Mouse (Mus musculus): ENCODE results near the gene Dvl1. TPM values are rescaled to one million over a fixed set of nuclear protein-coding genes. Genes with fewer than 3 reads are reported as not detected.
A peak's percentile ranks its signal among the peaks of the same experiment; 100 is the strongest.

The Dvl1 gene
- polyA plus RNA-seq, 1 experiment: 184 TPM

DNA sequence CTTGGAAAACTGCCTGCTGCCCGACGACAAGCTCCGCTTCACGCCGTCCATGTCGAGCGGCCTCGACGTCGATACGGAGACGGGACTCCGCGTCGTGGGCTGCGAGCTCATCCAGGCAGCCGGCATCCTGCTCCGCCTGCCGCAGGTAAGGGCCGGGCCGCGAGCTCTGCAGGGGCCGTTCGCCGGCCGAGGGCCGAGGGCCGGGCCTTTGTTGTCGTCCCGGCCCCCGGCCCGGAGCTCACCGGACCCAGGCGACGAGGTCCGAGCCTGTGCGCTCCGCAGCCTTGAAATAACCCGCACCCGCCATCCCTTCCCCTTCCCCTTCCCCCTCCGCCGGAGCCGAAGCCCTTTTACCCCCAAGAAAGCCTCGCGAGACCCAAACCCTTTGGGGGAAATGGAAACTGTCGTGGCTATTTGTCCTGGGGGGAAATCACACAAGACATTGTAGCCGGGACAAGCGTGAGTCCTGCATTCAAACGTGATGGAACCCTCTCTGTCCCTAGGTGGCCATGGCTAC is 34.5 kb upstream of the Dvl1 start:
- H3K36me3 ChIP-seq (ENCODE audit: control insufficient read depth, insufficient read depth, low read length): peaks cover 67% of the 10 kb centered on the region
- H3K27ac ChIP-seq (ENCODE audit: control insufficient read depth, insufficient read depth, low read length): peak overlapping the region; percentile 23
- peaks cover 5% of the 10 kb centered on the region; the same call in 1 of the 2 replicates for H3K4me1 ChIP-seq (replicated peaks; ENCODE audit: control insufficient read depth, insufficient read depth, low read length)
- under 1% methylated on average over 49 of the region's 49 CpGs for WGBS
- H3K4me3 ChIP-seq (ENCODE audit: control insufficient read depth, insufficient read depth, low read length): peak overlapping the region; percentile 77
- peak; percentile 39 for DNase-seq
- H3K27me3 ChIP-seq (ENCODE audit: control insufficient read depth, insufficient read depth, low read length): no peaks in the 10 kb centered on the region
- TF ChIP-seq CTCF (IDR thresholded peaks at IDR 0.05; ENCODE audit: borderline replicate concordance, control insufficient read depth, extremely low read depth, insufficient read depth, low read length, poor library complexity) (no peak), POLR2A (IDR thresholded peaks at IDR 0.05; ENCODE audit: control insufficient read depth, extremely low read depth, insufficient read depth, low read length, poor library complexity) (no peak)

DNA sequence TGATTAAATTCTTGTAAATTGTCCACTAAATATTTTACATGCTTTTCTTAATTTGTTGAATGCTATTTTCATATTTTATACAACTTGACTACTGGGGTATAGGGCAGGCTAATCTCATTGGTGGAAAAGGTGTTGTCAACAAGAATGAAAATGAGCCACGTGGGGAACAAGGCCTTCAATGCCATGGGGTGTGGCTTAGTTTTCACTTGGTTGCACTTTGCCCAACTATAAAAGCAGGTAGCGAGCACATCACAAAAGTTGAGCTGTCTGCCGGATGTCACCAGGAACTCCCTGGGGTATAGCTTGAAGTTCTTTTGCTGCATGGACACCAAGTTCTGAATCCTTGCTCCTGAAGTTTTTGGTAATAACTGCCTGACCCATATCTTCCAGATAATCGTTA is 29.7 kb upstream of the Dvl1 start:
- peaks cover 5% of the 10 kb centered on the region; the same call in 1 of the 2 replicates for H3K4me1 ChIP-seq (replicated peaks; ENCODE audit: control insufficient read depth, insufficient read depth, low read length)
- no peak overlapping the region for H3K4me3 ChIP-seq (ENCODE audit: control insufficient read depth, insufficient read depth, low read length)
- DNase-seq: no peak
- TF ChIP-seq CTCF (IDR thresholded peaks at IDR 0.05; ENCODE audit: borderline replicate concordance, control insufficient read depth, extremely low read depth, insufficient read depth, low read length, poor library complexity): no peak
- no peak for TF ChIP-seq POLR2A (IDR thresholded peaks at IDR 0.05; ENCODE audit: control insufficient read depth, extremely low read depth, insufficient read depth, low read length, poor library complexity)
- no peaks in the 10 kb centered on the region for H3K27me3 ChIP-seq (ENCODE audit: control insufficient read depth, insufficient read depth, low read length)
- no peak overlapping the region for H3K27ac ChIP-seq (ENCODE audit: control insufficient read depth, insufficient read depth, low read length)
- 92% methylated on average over 4 of the region's 4 CpGs for WGBS
- peaks cover 86% of the 10 kb centered on the region for H3K36me3 ChIP-seq (ENCODE audit: control insufficient read depth, insufficient read depth, low read length)

DNA sequence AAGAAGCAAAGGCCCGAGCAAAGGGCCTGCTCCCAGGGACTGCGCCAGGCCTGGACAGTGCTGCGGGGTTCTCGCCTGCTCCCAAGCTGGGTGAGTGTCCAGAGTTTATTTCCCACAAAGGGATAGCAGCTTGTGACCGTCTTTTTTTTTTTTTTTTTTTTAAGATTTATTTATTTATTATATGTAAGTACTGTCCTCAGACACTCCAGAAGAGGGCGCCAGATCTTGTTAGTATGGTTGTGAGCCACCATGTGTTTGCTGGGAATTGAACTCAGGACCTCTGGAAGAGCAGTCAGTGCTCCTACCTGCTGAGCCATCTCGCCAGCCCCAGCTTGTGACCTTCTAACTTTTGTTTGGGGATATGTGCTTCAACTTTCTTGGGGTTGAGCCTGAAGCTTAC is 26.2 kb upstream of the Dvl1 start:
- TF ChIP-seq POLR2A (IDR thresholded peaks at IDR 0.05; ENCODE audit: control insufficient read depth, extremely low read depth, insufficient read depth, low read length, poor library complexity) (no peak), CTCF (IDR thresholded peaks at IDR 0.05; ENCODE audit: borderline replicate concordance, control insufficient read depth, extremely low read depth, insufficient read depth, low read length, poor library complexity) (no peak)
- Histone ChIP-seq H3K27ac (ENCODE audit: control insufficient read depth, insufficient read depth, low read length) (no peak overlapping the region), H3K36me3 (ENCODE audit: control insufficient read depth, insufficient read depth, low read length) (peaks cover 93% of the 10 kb centered on the region), H3K4me1 (replicated peaks; ENCODE audit: control insufficient read depth, insufficient read depth, low read length) (no peaks in the 10 kb centered on the region), H3K4me3 (ENCODE audit: control insufficient read depth, insufficient read depth, low read length) (no peak overlapping the region), H3K27me3 (ENCODE audit: control insufficient read depth, insufficient read depth, low read length) (no peaks in the 10 kb centered on the region)
- DNase-seq: no peak
- 89% methylated on average over 7 of the region's 7 CpGs for WGBS

DNA sequence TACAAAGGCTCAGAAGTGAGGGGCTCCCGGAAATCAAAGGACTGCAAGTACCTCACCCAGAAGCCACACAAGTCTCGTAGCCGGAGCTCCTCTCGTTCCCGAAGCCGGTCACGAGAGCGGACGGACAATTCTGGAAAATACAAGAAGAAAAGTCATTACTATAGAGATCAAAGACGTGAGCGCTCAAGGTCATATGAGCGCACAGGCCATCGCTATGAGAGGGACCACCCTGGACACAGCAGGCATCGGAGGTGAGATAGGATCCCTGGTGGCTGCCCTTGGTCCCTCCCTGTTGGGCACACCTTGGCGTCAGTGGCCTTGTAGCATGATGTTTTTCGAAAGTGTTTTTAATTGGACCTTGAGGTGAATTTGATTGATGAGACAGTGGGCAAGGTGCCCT is 23.8 kb upstream of the Dvl1 start:
- H3K4me1 ChIP-seq (replicated peaks; ENCODE audit: control insufficient read depth, insufficient read depth, low read length): no peaks in the 10 kb centered on the region
- no peak overlapping the region for H3K4me3 ChIP-seq (ENCODE audit: control insufficient read depth, insufficient read depth, low read length)
- no peak overlapping the region for H3K27ac ChIP-seq (ENCODE audit: control insufficient read depth, insufficient read depth, low read length)
- peaks cover 74% of the 10 kb centered on the region for H3K36me3 ChIP-seq (ENCODE audit: control insufficient read depth, insufficient read depth, low read length)
- DNase-seq: no peak
- H3K27me3 ChIP-seq (ENCODE audit: control insufficient read depth, insufficient read depth, low read length): no peaks in the 10 kb centered on the region
- 98% methylated on average over 16 of the region's 16 CpGs for WGBS
- TF ChIP-seq CTCF (IDR thresholded peaks at IDR 0.05; ENCODE audit: borderline replicate concordance, control insufficient read depth, extremely low read depth, insufficient read depth, low read length, poor library complexity) (no peak), POLR2A (IDR thresholded peaks at IDR 0.05; ENCODE audit: control insufficient read depth, extremely low read depth, insufficient read depth, low read length, poor library complexity) (no peak)

DNA sequence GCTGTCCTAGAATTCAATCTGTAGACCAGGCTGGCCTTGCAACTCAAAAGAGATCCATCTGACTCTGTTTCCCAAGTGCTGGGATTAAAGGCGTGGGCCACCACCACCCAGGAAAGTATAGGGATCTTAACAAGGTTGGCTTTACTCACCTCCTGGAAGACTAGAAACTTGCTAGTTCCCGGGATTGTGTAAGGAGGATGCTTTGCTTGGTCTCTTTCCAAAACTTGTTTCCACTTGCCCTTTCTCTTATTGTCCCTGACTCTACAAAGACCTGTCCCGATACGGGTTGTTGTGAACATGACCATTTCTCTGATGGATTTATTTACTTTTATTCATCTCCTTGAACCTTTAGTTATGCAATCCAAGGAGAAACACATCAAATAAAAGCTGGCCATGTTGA is 17.3 kb upstream of the Dvl1 start:
- DNase-seq: no peak
- Histone ChIP-seq H3K36me3 (ENCODE audit: control insufficient read depth, insufficient read depth, low read length) (peaks cover 15% of the 10 kb centered on the region), H3K4me1 (replicated peaks; ENCODE audit: control insufficient read depth, insufficient read depth, low read length) (peaks cover 17% of the 10 kb centered on the region), H3K27ac (ENCODE audit: control insufficient read depth, insufficient read depth, low read length) (no peak overlapping the region), H3K4me3 (ENCODE audit: control insufficient read depth, insufficient read depth, low read length) (no peak overlapping the region), H3K27me3 (ENCODE audit: control insufficient read depth, insufficient read depth, low read length) (no peaks in the 10 kb centered on the region)
- TF ChIP-seq CTCF (IDR thresholded peaks at IDR 0.05; ENCODE audit: borderline replicate concordance, control insufficient read depth, extremely low read depth, insufficient read depth, low read length, poor library complexity) (no peak), POLR2A (IDR thresholded peaks at IDR 0.05; ENCODE audit: control insufficient read depth, extremely low read depth, insufficient read depth, low read length, poor library complexity) (no peak)
- 94% methylated on average over 4 of the region's 4 CpGs for WGBS

DNA sequence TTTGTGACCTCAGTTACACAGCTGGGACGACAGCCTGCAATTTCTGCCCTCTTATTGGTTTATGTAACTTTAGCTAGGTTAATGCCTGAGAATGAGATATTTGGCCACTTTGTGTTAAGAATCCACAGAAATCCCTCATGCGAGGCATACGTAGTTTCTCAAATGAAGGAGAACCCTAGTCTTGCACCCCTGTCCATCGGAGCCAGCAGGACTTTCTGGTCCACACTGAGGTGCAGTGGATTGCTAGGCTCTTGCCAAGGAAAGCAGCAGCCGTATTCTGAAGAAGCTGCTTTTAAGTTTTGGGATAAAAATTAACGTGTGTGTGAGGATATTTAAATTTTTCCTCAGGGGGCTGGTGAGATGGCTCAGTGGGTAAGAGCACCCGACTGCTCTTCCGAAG is 16.6 kb upstream of the Dvl1 start:
- 50% methylated on average over 8 of the region's 8 CpGs for WGBS
- Histone ChIP-seq H3K4me1 (replicated peaks; ENCODE audit: control insufficient read depth, insufficient read depth, low read length) (peaks cover 17% of the 10 kb centered on the region), H3K36me3 (ENCODE audit: control insufficient read depth, insufficient read depth, low read length) (peaks cover 8% of the 10 kb centered on the region; the same call in 1 of the 2 replicates), H3K27me3 (ENCODE audit: control insufficient read depth, insufficient read depth, low read length) (no peaks in the 10 kb centered on the region), H3K27ac (ENCODE audit: control insufficient read depth, insufficient read depth, low read length) (no peak overlapping the region), H3K4me3 (ENCODE audit: control insufficient read depth, insufficient read depth, low read length) (no peak overlapping the region)
- TF ChIP-seq POLR2A (IDR thresholded peaks at IDR 0.05; ENCODE audit: control insufficient read depth, extremely low read depth, insufficient read depth, low read length, poor library complexity) (no peak), CTCF (IDR thresholded peaks at IDR 0.05; ENCODE audit: borderline replicate concordance, control insufficient read depth, extremely low read depth, insufficient read depth, low read length, poor library complexity) (no peak)
- DNase-seq: no peak

All from thymus, adult 2 months (tissue).